ENCODE assay signal across 20 mouse cellular contexts in genomic region chr1:135770237-135770636, GRCm38 (mm10). TPM values are rescaled to one million over a fixed set of nuclear protein-coding genes. Genes with fewer than 3 reads are reported as not detected.
DNase-seq lines count a peak whose midpoint lies in the region; ATAC-seq lines count a peak whose summit lies in the region.
"Had no signal": no experiment of that assay in that cellular context is flagged by ENCODE, and none has a peak within 500 bp of the region (broad histone marks: within the 10 kb centered on the region; RNA-seq: fewer than 3 reads in every experiment).

No protein-coding gene starts in this region.

- H3K27ac ChIP-seq in heart, embryonic 15.5 days, result peak overlapping the region; percentile 65
- H3K27ac ChIP-seq: hindbrain, embryonic 10.5 days; liver, embryonic 13.5 days; midbrain, embryonic 10.5 days; neural tube, embryonic 15.5 days had no signal

- H3K4me3 ChIP-seq in heart, embryonic 15.5 days, result no peak overlapping the region
- peak overlapping the region; percentile 88 for H3K4me3 ChIP-seq in megakaryocyte, embryonic 14.5 days (replicated peaks)
- H3K4me3 ChIP-seq: embryonic facial prominence, embryonic 12.5 days; hindbrain, embryonic 10.5 days; liver, embryonic 13.5 days; midbrain, embryonic 10.5 days; neural tube, embryonic 15.5 days had no signal

- peaks cover 15% of the 10 kb centered on the region; the same call in 1 of the 2 replicates for H3K36me3 ChIP-seq in heart, embryonic 15.5 days
- H3K36me3 ChIP-seq in megakaryocyte, embryonic 14.5 days (replicated peaks; ENCODE audit: low read length), result peaks cover 45% of the 10 kb centered on the region

- H3K9me3 ChIP-seq in heart, embryonic 15.5 days (replicated peaks), result no peaks in the 10 kb centered on the region
- no peaks in the 10 kb centered on the region for H3K9me3 ChIP-seq in megakaryocyte, embryonic 14.5 days
- H3K9me3 ChIP-seq: embryonic facial prominence, embryonic 12.5 days; hindbrain, embryonic 10.5 days; liver, embryonic 13.5 days; midbrain, embryonic 10.5 days; neural tube, embryonic 15.5 days had no signal

- H3K4me2 ChIP-seq in heart, embryonic 15.5 days, result no peak overlapping the region
- H3K4me2 ChIP-seq: embryonic facial prominence, embryonic 12.5 days; liver, embryonic 13.5 days; neural tube, embryonic 15.5 days had no signal

- WGBS in heart, embryonic 15.5 days, result 66% methylated on average over 7 of the region's 7 CpGs

- intact Hi-C loops in heart, postnatal 14 days (cut with DNase I), result no loop called here

- H3K27me3 ChIP-seq in heart, embryonic 15.5 days, result no peaks in the 10 kb centered on the region
- peaks cover 20% of the 10 kb centered on the region for H3K27me3 ChIP-seq in megakaryocyte, embryonic 14.5 days (replicated peaks)
- H3K27me3 ChIP-seq: embryonic facial prominence, embryonic 12.5 days had no signal

- peak; percentile 54 for DNase-seq in adrenal gland, postnatal 14 days
- no peak for DNase-seq in adrenal gland, postnatal 25 days
- DNase-seq in heart, postnatal 14 days, result no peak
- no peak for DNase-seq in left cerebral cortex, adult 9 months (ENCODE audit: low spot score in 2 of 2)
- DNase-seq: cerebellum, postnatal 25 days; kidney, postnatal 10 days; liver, embryonic 13.5 days; retina, postnatal 1 day; thymus, postnatal 4 days had no signal

- H3K9ac ChIP-seq in heart, embryonic 15.5 days, result 0 out of 2 replicates have a peak overlapping the region, but pooled peaks have one; percentile 5
- H3K9ac ChIP-seq: embryonic facial prominence, embryonic 12.5 days; liver, embryonic 13.5 days; neural tube, embryonic 15.5 days had no signal

- H3K4me1 ChIP-seq in heart, embryonic 15.5 days (replicated peaks), result peaks cover 54% of the 10 kb centered on the region
- H3K4me1 ChIP-seq in megakaryocyte, embryonic 14.5 days, result peaks cover 86% of the 10 kb centered on the region

- ATAC-seq in heart, embryonic 15.5 days (replicated peaks; ENCODE audit: insufficient number of reproducible peaks, insufficient read depth, low FRiP score, low read depth), result no peak
- no peak for ATAC-seq in megakaryocyte, adult 5-6 weeks (ENCODE audit: poor library complexity, severe bottlenecking)
- ATAC-seq in erythroid progenitor cell, adult 5-6 weeks (replicated peaks; ENCODE audit: low FRiP score, poor library complexity, severe bottlenecking), result no peak
- ATAC-seq: activated CD4-positive, CD25-positive, alpha-beta regulatory T cell, adult 4 months; forebrain, embryonic 14.5 days had no signal

RNA-seq across cellular contexts. Expression of gene Phlda3, which starts 4.3 kb away (rescaled TPM):
- 44.9 and 49.5 TPM in 2 replicates for total RNA-seq in adrenal gland, postnatal 14 days (2021)
- 31.3 and 35.1 TPM in 2 replicates for total RNA-seq in adrenal gland, postnatal 25 days (2021)
- 70.5 and 85.0 TPM in 2 replicates for polyA plus RNA-seq in heart, embryonic 15.5 days (2015; fragmentation: Nextera tagmentation; extraction: Ambion mirVana)
- total RNA-seq in heart, postnatal 14 days (2021), result 10 to 100 TPM; 17.2 to 18.4 TPM
- 104 and 232 TPM in 2 replicates for polyA plus RNA-seq in megakaryocyte, embryonic 14.5 days (2012; ENCODE audit: insufficient read depth, low replicate concordance)
- 0.75 TPM in 1 of 2 replicates, not detected in the other for total RNA-seq in megakaryocyte, adult 5-6 weeks (2015)
- 0.22 and 1.2 TPM in 2 replicates for total RNA-seq in megakaryocyte, adult 5-6 weeks (2017)
- not detected in 2 replicates for total RNA-seq in erythroid progenitor cell, adult 5-6 weeks (2015; ENCODE audit: low replicate concordance)
- not detected in 2 replicates for total RNA-seq in erythroid progenitor cell, adult 5-6 weeks (2017; ENCODE audit: low replicate concordance)

RNA-seq across cellular contexts. Expression of gene Tnni1, which starts 9.0 kb away (rescaled TPM):
- 0.34 TPM in 1 of 2 replicates, not detected in the other for total RNA-seq in adrenal gland, postnatal 14 days (2021)
- not detected in 2 replicates for total RNA-seq in adrenal gland, postnatal 25 days (2021)
- polyA plus RNA-seq in heart, embryonic 15.5 days (2015; fragmentation: Nextera tagmentation; extraction: Ambion mirVana), result 3,693 and 4,133 TPM in 2 replicates
- total RNA-seq in heart, postnatal 14 days (2021), result 10 to 100 TPM; 18.6 to 29.4 TPM
- 0.82 TPM in 1 of 2 replicates, not detected in the other for polyA plus RNA-seq in megakaryocyte, embryonic 14.5 days (2012; ENCODE audit: insufficient read depth, low replicate concordance)
- 0.36 and 0.45 TPM in 2 replicates for total RNA-seq in megakaryocyte, adult 5-6 weeks (2015)
- not detected in 2 replicates for total RNA-seq in megakaryocyte, adult 5-6 weeks (2017)
- not detected in 2 replicates for total RNA-seq in erythroid progenitor cell, adult 5-6 weeks (2015; ENCODE audit: low replicate concordance)
- total RNA-seq in erythroid progenitor cell, adult 5-6 weeks (2017; ENCODE audit: low replicate concordance), result not detected in 2 replicates
- total RNA-seq: layer of hippocampus, postnatal 10 days had no signal
- polyA plus RNA-seq: activated CD4-positive, CD25-positive, alpha-beta regulatory T cell, adult 4 months had no signal

RNA-seq across cellular contexts. Expression of gene Lad1, which starts 48.2 kb away (rescaled TPM):
- 0.45 TPM in 1 of 2 replicates, not detected in the other for total RNA-seq in adrenal gland, postnatal 14 days (2021)
- not detected in 2 replicates for total RNA-seq in adrenal gland, postnatal 25 days (2021)
- polyA plus RNA-seq in heart, embryonic 15.5 days (2015; fragmentation: Nextera tagmentation; extraction: Ambion mirVana), result 3.2 and 5.8 TPM in 2 replicates
- 1 to 10 TPM; 4.9 to 6.0 TPM for total RNA-seq in heart, postnatal 14 days (2021)
- polyA plus RNA-seq in megakaryocyte, embryonic 14.5 days (2012; ENCODE audit: insufficient read depth, low replicate concordance), result 0.07 TPM in 1 of 2 replicates, not detected in the other
- not detected in 2 replicates for total RNA-seq in megakaryocyte, adult 5-6 weeks (2015)
- total RNA-seq in megakaryocyte, adult 5-6 weeks (2017), result not detected in 2 replicates
- total RNA-seq in erythroid progenitor cell, adult 5-6 weeks (2015; ENCODE audit: low replicate concordance), result 0.72 TPM in 1 of 2 replicates, not detected in the other
- total RNA-seq in erythroid progenitor cell, adult 5-6 weeks (2017; ENCODE audit: low replicate concordance), result not detected in 2 replicates

RNA-seq across cellular contexts. Expression of gene Csrp1, which starts 50.4 kb away (rescaled TPM):
- 70.1 and 88.2 TPM in 2 replicates for total RNA-seq in adrenal gland, postnatal 14 days (2021)
- total RNA-seq in adrenal gland, postnatal 25 days (2021), result 43.2 and 52.1 TPM in 2 replicates
- polyA plus RNA-seq in heart, embryonic 15.5 days (2015; fragmentation: Nextera tagmentation; extraction: Ambion mirVana), result 149 and 169 TPM in 2 replicates
- total RNA-seq in heart, postnatal 14 days (2021), result 10 to 100 TPM; 60.3 to 66.0 TPM
- polyA plus RNA-seq in megakaryocyte, embryonic 14.5 days (2012; ENCODE audit: insufficient read depth, low replicate concordance), result 55.5 and 121 TPM in 2 replicates
- total RNA-seq in megakaryocyte, adult 5-6 weeks (2015), result 86.2 and 87.6 TPM in 2 replicates
- 99.9 and 100 TPM in 2 replicates for total RNA-seq in megakaryocyte, adult 5-6 weeks (2017)
- total RNA-seq in erythroid progenitor cell, adult 5-6 weeks (2015; ENCODE audit: low replicate concordance), result 46.5 and 48.6 TPM in 2 replicates
- total RNA-seq in erythroid progenitor cell, adult 5-6 weeks (2017; ENCODE audit: low replicate concordance), result 31.8 and 44.7 TPM in 2 replicates

Comparison
In these comparisons a context has a peak if more than half of its experiments do, and no peak if none do; other contexts are left out.
1. RNA of gene Phlda3, which starts 4.3 kb away (total RNA-seq): 44.9 to 49.5 TPM in adrenal gland, postnatal 14 days, 31.3 to 35.1 TPM in adrenal gland, postnatal 25 days and 17.2 to 18.4 TPM in heart, postnatal 14 days; 0.22 to 1.2 TPM in megakaryocyte, adult 5-6 weeks and not detected in erythroid progenitor cell, adult 5-6 weeks; every median in the first group is over 4 times any median in the second.
2. RNA of gene Tnni1, which starts 9.0 kb away (total RNA-seq): 18.6 to 29.4 TPM in heart, postnatal 14 days; 0.36 to 0.45 TPM in megakaryocyte, adult 5-6 weeks, not detected in adrenal gland, postnatal 25 days, 0.34 TPM in adrenal gland, postnatal 14 days and not detected in erythroid progenitor cell, adult 5-6 weeks; every median in the first group is over 10 times any median in the second.